Mouse (Mus musculus): Measurements from ENCODE around the gene Dnttip1.

- TF ChIP-seq CTCF (IDR thresholded peaks at IDR 0.05) = no peak
- no peak for TF ChIP-seq POLR2A (IDR thresholded peaks at IDR 0.05; ENCODE audit: insufficient read depth, low read depth, low read length)
- no peak for TF ChIP-seq EP300 (IDR thresholded peaks at IDR 0.05; ENCODE audit: insufficient read depth, low read depth, low read length)
Measured at GRCm38 (mm10) chr2:164781876-164782275, 36.1 kb downstream of the Dnttip1 start.

All from heart, adult 2 months (tissue).